Mouse (Mus musculus) lung, postnatal 0 days (tissue): ENCODE data around the gene Dct.

ENCODE experiments used
- CTCF ChIP-seq: IDR thresholded peaks from 2 replicates; pipeline ENCODE4 v1.5.1; 2016; ENCODE audit warnings: antibody characterized with exemption, mild to moderate bottlenecking
- EP300 ChIP-seq: IDR thresholded peaks from 2 replicates; pipeline ENCODE4 v1.6.1; 2016; ENCODE audit warnings: antibody characterized with exemption, mild to moderate bottlenecking, control low read depth

- TF ChIP-seq CTCF (no peak), EP300 (no peak)
Measured at GRCm38 (mm10) chr14:118013237-118013636, 38.8 kb downstream of the Dct start.
